Mouse (Mus musculus) thymus, postnatal 0 days (tissue): ENCODE measurements at regions not wholly inside any gene's neighbourhood (a gene's known extent, or its start where the extent isn't known, plus 50 kb on each side); places are given as distances from the start of the nearest gene placed in this dataset.
"Not testable (repeated sequence)": the region's sequence is repeated elsewhere in the genome, so short reads cannot be mapped to it uniquely, and the experiment has no call there.

Experiments used
- DNase-seq: peaks from one replicate; pipeline ENCODE4 v3.0.0-alpha.2; 2015; ENCODE audit warnings: low spot score

GRCm38 (mm10) chr1:14109190-14109482, 1984.0 kb downstream of the 4930444P10Rik start:
- DNase-seq = no peak

- no peak for DNase-seq
These were observed 1984.5 kb downstream of the 4930444P10Rik start for GRCm38 (mm10) chr1:14108450-14109189.

- not testable (repeated sequence) for DNase-seq
These were observed 1987.6 kb downstream of the 4930444P10Rik start for GRCm38 (mm10) chr1:14105521-14105920.

- no peak for DNase-seq
These were observed 1988.6 kb downstream of the 4930444P10Rik start for GRCm38 (mm10) chr1:14104529-14104928.

GRCm38 (mm10) chr1:14099031-14099430, 1994.1 kb downstream of the 4930444P10Rik start:
- no peak for DNase-seq

- DNase-seq = no peak
These were observed 1995.4 kb downstream of the 4930444P10Rik start for GRCm38 (mm10) chr1:14097567-14098228.

- DNase-seq = no peak
These were observed 2028.3 kb downstream of the 4930444P10Rik start for GRCm38 (mm10) chr1:14064856-14065255.

GRCm38 (mm10) chr1:14036163-14036562, 2057.0 kb downstream of the 4930444P10Rik start:
- DNase-seq = no peak

GRCm38 (mm10) chr1:14011484-14011883, 2081.6 kb downstream of the 4930444P10Rik start:
- no peak for DNase-seq

- DNase-seq = no peak
These were observed 2082.3 kb downstream of the 4930444P10Rik start for GRCm38 (mm10) chr1:14010789-14011188.

GRCm38 (mm10) chr1:14002550-14002949, 2090.6 kb downstream of the 4930444P10Rik start:
- no peak for DNase-seq

- DNase-seq = no peak
These were observed 2091.7 kb downstream of the 4930444P10Rik start for GRCm38 (mm10) chr1:14001431-14001830.

GRCm38 (mm10) chr1:14000605-14001395, 2092.3 kb downstream of the 4930444P10Rik start:
- DNase-seq = no peak

GRCm38 (mm10) chr1:13998178-13998708, 2094.9 kb downstream of the 4930444P10Rik start:
- no peak for DNase-seq

- no peak for DNase-seq
These were observed 2099.2 kb downstream of the 4930444P10Rik start for GRCm38 (mm10) chr1:13993825-13994509.

- DNase-seq = no peak
These were observed 2100.1 kb downstream of the 4930444P10Rik start for GRCm38 (mm10) chr1:13992978-13993377.

GRCm38 (mm10) chr1:13989360-13989759, 2103.8 kb downstream of the 4930444P10Rik start:
- no peak for DNase-seq

- no peak for DNase-seq
These were observed 2108.3 kb downstream of the 4930444P10Rik start for GRCm38 (mm10) chr1:13984833-13985232.

GRCm38 (mm10) chr1:13980273-13980672, 2112.9 kb downstream of the 4930444P10Rik start:
- DNase-seq = no peak

- DNase-seq = no peak
These were observed 2114.5 kb downstream of the 4930444P10Rik start for GRCm38 (mm10) chr1:13978640-13979039.

GRCm38 (mm10) chr1:13977207-13977606, 2115.9 kb downstream of the 4930444P10Rik start:
- no peak for DNase-seq
